Comparison of ENCODE assay signal across 8 mouse cellular contexts in genomic region chr15:82341675-82342542, GRCm38 (mm10). TPM values are rescaled to one million over a fixed set of nuclear protein-coding genes. Genes with fewer than 3 reads are reported as not detected.
DNase-seq lines count a peak whose midpoint lies in the region; ATAC-seq and TF ChIP-seq lines count a peak whose summit lies in the region.

No protein-coding gene starts in this region.

- H3K4me1 ChIP-seq in kidney, postnatal 0 days (replicated peaks; ENCODE audit: insufficient read depth, low read length) = peaks cover 31% of the 10 kb centered on the region
- peaks cover 41% of the 10 kb centered on the region for H3K4me1 ChIP-seq in intestine, embryonic 16.5 days (ENCODE audit: control insufficient read depth, insufficient read depth, low read length)
- peaks cover 23% of the 10 kb centered on the region for H3K4me1 ChIP-seq in neural tube, embryonic 14.5 days (ENCODE audit: control insufficient read depth, insufficient read depth, low read length)

- no peak for DNase-seq in kidney, postnatal 0 days (ENCODE audit: low spot score)
- DNase-seq in kidney, postnatal 10 days = no peak
- no peak for DNase-seq in gastrocnemius, postnatal 10 days
- no peak for DNase-seq in urinary bladder, adult 18-20 months (ENCODE audit: low spot score in 2 of 2)
- no peak for DNase-seq in retina, postnatal 1 day

- peak overlapping the region; percentile 80 for H3K27ac ChIP-seq in kidney, postnatal 0 days
- H3K27ac ChIP-seq in intestine, embryonic 16.5 days (ENCODE audit: low read length) = peak overlapping the region; percentile 91
- no peak overlapping the region for H3K27ac ChIP-seq in neural tube, embryonic 14.5 days (ENCODE audit: low read depth, low read length)

- ATAC-seq in kidney, postnatal 0 days (replicated peaks; ENCODE audit: low FRiP score, low read depth) = no peak
- peak; percentile 46 for ATAC-seq in common myeloid progenitor, adult 5-6 weeks (replicated peaks; ENCODE audit: low read depth, poor library complexity, severe bottlenecking)
- ATAC-seq in intestine, embryonic 16.5 days = peak; percentile 8; the same call in 1 of the 2 replicates
- no peak for ATAC-seq in neural tube, embryonic 14.5 days (ENCODE audit: low read depth)

- H3K4me3 ChIP-seq in kidney, postnatal 0 days (replicated peaks; ENCODE audit: low read depth, low read length) = peak overlapping the region; percentile 44
- H3K4me3 ChIP-seq in intestine, embryonic 16.5 days (ENCODE audit: low read length) = peak overlapping the region; percentile 59
- no peak overlapping the region for H3K4me3 ChIP-seq in neural tube, embryonic 14.5 days (ENCODE audit: low read depth, low read length)

- TF ChIP-seq CTCF in kidney, postnatal 0 days (IDR thresholded peaks at IDR 0.05; ENCODE audit: low read depth) = no peak

- WGBS in kidney, postnatal 0 days = 51% methylated on average over 15 of the region's 15 CpGs
- 48% methylated on average over 15 of the region's 15 CpGs for WGBS in intestine, embryonic 16.5 days
- 70% methylated on average over 15 of the region's 15 CpGs for WGBS in neural tube, embryonic 14.5 days

- peak overlapping the region; percentile 74 for H3K4me2 ChIP-seq in kidney, postnatal 0 days (ENCODE audit: low read length)
- peak overlapping the region; percentile 77 for H3K4me2 ChIP-seq in intestine, embryonic 16.5 days (ENCODE audit: low read depth, low read length)
- peak overlapping the region; percentile 46; the same call in 1 of the 2 replicates for H3K4me2 ChIP-seq in neural tube, embryonic 14.5 days (ENCODE audit: low read depth, low read length)

- H3K9me3 ChIP-seq in kidney, postnatal 0 days (replicated peaks; ENCODE audit: low read length) = no peaks in the 10 kb centered on the region
- no peaks in the 10 kb centered on the region for H3K9me3 ChIP-seq in intestine, embryonic 16.5 days (ENCODE audit: control insufficient read depth, low read length)
- H3K9me3 ChIP-seq in neural tube, embryonic 14.5 days (ENCODE audit: control insufficient read depth, low read length) = no peaks in the 10 kb centered on the region

- peak overlapping the region; percentile 75 for H3K9ac ChIP-seq in kidney, postnatal 0 days (ENCODE audit: low read depth, low read length)
- peak overlapping the region; percentile 90 for H3K9ac ChIP-seq in intestine, embryonic 16.5 days (ENCODE audit: low read depth, low read length)
- no peak overlapping the region for H3K9ac ChIP-seq in neural tube, embryonic 14.5 days (replicated peaks; ENCODE audit: low read depth, low read length)

- H3K27me3 ChIP-seq in kidney, postnatal 0 days (ENCODE audit: insufficient read depth, low read length) = no peaks in the 10 kb centered on the region
- no peaks in the 10 kb centered on the region for H3K27me3 ChIP-seq in intestine, embryonic 16.5 days (replicated peaks; ENCODE audit: control insufficient read depth, insufficient read depth, low read length)
- peaks cover 8% of the 10 kb centered on the region for H3K27me3 ChIP-seq in neural tube, embryonic 14.5 days (ENCODE audit: control insufficient read depth, insufficient read depth, low read length)

- no peaks in the 10 kb centered on the region for H3K36me3 ChIP-seq in kidney, postnatal 0 days (ENCODE audit: insufficient read depth, low read length)
- no peaks in the 10 kb centered on the region for H3K36me3 ChIP-seq in intestine, embryonic 16.5 days (ENCODE audit: control insufficient read depth, insufficient read depth, low read length)
- H3K36me3 ChIP-seq in neural tube, embryonic 14.5 days (ENCODE audit: control insufficient read depth, insufficient read depth, low read length) = no peaks in the 10 kb centered on the region

RNA-seq across cellular contexts. Expression of gene Smdt1, which starts 3.1 kb away (rescaled TPM):
- polyA plus RNA-seq in kidney, postnatal 0 days (2015; fragmentation: Nextera tagmentation; extraction: Ambion mirVana) = 375 and 378 TPM in 2 replicates
- 43.6 and 67.9 TPM in 2 replicates for total RNA-seq in common myeloid progenitor, adult 5-6 weeks (2017)
- 332 and 340 TPM in 2 replicates for polyA plus RNA-seq in intestine, embryonic 16.5 days (2015; fragmentation: Nextera tagmentation; extraction: Ambion mirVana)
- 351 and 392 TPM in 2 replicates for polyA plus RNA-seq in neural tube, embryonic 14.5 days (2014; fragmentation: Nextera tagmentation; extraction: Ambion mirVana)
- total RNA-seq in gastrocnemius, postnatal 10 days (2021) = 100 to 1,000 TPM; 143 to 156 TPM

RNA-seq across cellular contexts. Expression of gene Pheta2, which starts 3.2 kb away (rescaled TPM):
- 7.4 and 8.4 TPM in 2 replicates for polyA plus RNA-seq in kidney, postnatal 0 days (2015; fragmentation: Nextera tagmentation; extraction: Ambion mirVana)
- total RNA-seq in common myeloid progenitor, adult 5-6 weeks (2017) = 13.1 and 15.5 TPM in 2 replicates
- polyA plus RNA-seq in intestine, embryonic 16.5 days (2015; fragmentation: Nextera tagmentation; extraction: Ambion mirVana) = 11.6 and 13.2 TPM in 2 replicates
- 0.87 and 2.4 TPM in 2 replicates for polyA plus RNA-seq in neural tube, embryonic 14.5 days (2014; fragmentation: Nextera tagmentation; extraction: Ambion mirVana)
- 1 to 10 TPM; 3.0 to 4.9 TPM for total RNA-seq in gastrocnemius, postnatal 10 days (2021)

RNA-seq across cellular contexts. Expression of gene Naga, which starts 3.2 kb away (rescaled TPM):
- polyA plus RNA-seq in kidney, postnatal 0 days (2015; fragmentation: Nextera tagmentation; extraction: Ambion mirVana) = 95.0 and 101 TPM in 2 replicates
- total RNA-seq in common myeloid progenitor, adult 5-6 weeks (2017) = 19.2 and 32.4 TPM in 2 replicates
- polyA plus RNA-seq in intestine, embryonic 16.5 days (2015; fragmentation: Nextera tagmentation; extraction: Ambion mirVana) = 296 and 437 TPM in 2 replicates
- polyA plus RNA-seq in neural tube, embryonic 14.5 days (2014; fragmentation: Nextera tagmentation; extraction: Ambion mirVana) = 27.1 and 34.9 TPM in 2 replicates
- 10 to 100 TPM; 24.6 to 27.3 TPM for total RNA-seq in gastrocnemius, postnatal 10 days (2021)

RNA-seq across cellular contexts. Expression of gene Ndufa6, which starts 12.2 kb away (rescaled TPM):
- 793 and 923 TPM in 2 replicates for polyA plus RNA-seq in kidney, postnatal 0 days (2015; fragmentation: Nextera tagmentation; extraction: Ambion mirVana)
- total RNA-seq in common myeloid progenitor, adult 5-6 weeks (2017) = 126 and 144 TPM in 2 replicates
- polyA plus RNA-seq in intestine, embryonic 16.5 days (2015; fragmentation: Nextera tagmentation; extraction: Ambion mirVana) = 561 and 588 TPM in 2 replicates
- polyA plus RNA-seq in neural tube, embryonic 14.5 days (2014; fragmentation: Nextera tagmentation; extraction: Ambion mirVana) = 391 and 432 TPM in 2 replicates
- 100 to 1,000 TPM; 362 to 411 TPM for total RNA-seq in gastrocnemius, postnatal 10 days (2021)

RNA-seq across cellular contexts. Expression of gene Cyp2d22, which starts 38.2 kb away (rescaled TPM):
- 12.8 and 16.7 TPM in 2 replicates for polyA plus RNA-seq in kidney, postnatal 0 days (2015; fragmentation: Nextera tagmentation; extraction: Ambion mirVana)
- total RNA-seq in common myeloid progenitor, adult 5-6 weeks (2017) = 0.64 TPM in 1 of 2 replicates, not detected in the other
- polyA plus RNA-seq in intestine, embryonic 16.5 days (2015; fragmentation: Nextera tagmentation; extraction: Ambion mirVana) = 14.1 and 14.9 TPM in 2 replicates
- 0.99 and 1.8 TPM in 2 replicates for polyA plus RNA-seq in neural tube, embryonic 14.5 days (2014; fragmentation: Nextera tagmentation; extraction: Ambion mirVana)
- total RNA-seq in gastrocnemius, postnatal 10 days (2021) = 10 to 100 TPM; 10.8 to 14.5 TPM

Comparison
In these comparisons a context has a peak if more than half of its experiments do, and no peak if none do; other contexts are left out.
1. ATAC-seq: peak in common myeloid progenitor, adult 5-6 weeks (single experiment) and intestine, embryonic 16.5 days (single experiment); none in kidney, postnatal 0 days (single experiment) and neural tube, embryonic 14.5 days (single experiment).
2. Peak in every context shown above with its lines, with median percentiles within 50 percentile points of each other: H3K4me2 ChIP-seq.